Mouse (Mus musculus): ENCODE results near the gene Gatm. TPM values are rescaled to one million over a fixed set of nuclear protein-coding genes. Genes with fewer than 3 reads are reported as not detected.

Gene Gatm
- polyA plus RNA-seq (2015; fragmentation: Nextera tagmentation; extraction: Ambion mirVana) = 36.8 and 43.0 TPM in 2 replicates

- H3K4me1 ChIP-seq = peaks cover 3% of the 10 kb centered on the region; the same call in 1 of the 2 replicates
- peak within 1 kb of the TSS; percentile 75 for H3K9ac ChIP-seq
- peak; percentile 99 for ATAC-seq (replicated peaks)
- H3K4me3 ChIP-seq = peak within 1 kb of the TSS; percentile 53
- H3K27me3 ChIP-seq (replicated peaks) = no peaks in the 10 kb centered on the region
- H3K27ac ChIP-seq = no peak within 1 kb of the TSS
- H3K9me3 ChIP-seq = no peaks in the 10 kb centered on the region
- 2% methylated on average over 48 of the region's 48 CpGs for WGBS
- no peaks in the 10 kb centered on the region for H3K36me3 ChIP-seq (replicated peaks)
- H3K4me2 ChIP-seq = peak within 1 kb of the TSS; percentile 68
These were observed at the start of gene Gatm for GRCm38 (mm10) chr2:122610746-122611653. Gatm (minus strand) TSS chr2:122611303.

GRCm38 (mm10) chr2:122659825-122660224 is 48.7 kb upstream of the Gatm start:
- H3K4me3 ChIP-seq = no peak overlapping the region
- H3K36me3 ChIP-seq (replicated peaks) = no peaks in the 10 kb centered on the region
- WGBS = 89% methylated on average over 7 of the region's 7 CpGs
- H3K9me3 ChIP-seq = no peaks in the 10 kb centered on the region
- no peak for ATAC-seq (replicated peaks)
- no peaks in the 10 kb centered on the region for H3K27me3 ChIP-seq (replicated peaks)
- H3K4me2 ChIP-seq = no peak overlapping the region
- no peaks in the 10 kb centered on the region for H3K4me1 ChIP-seq
- no peak overlapping the region for H3K9ac ChIP-seq
- H3K27ac ChIP-seq = no peak overlapping the region

DNA sequence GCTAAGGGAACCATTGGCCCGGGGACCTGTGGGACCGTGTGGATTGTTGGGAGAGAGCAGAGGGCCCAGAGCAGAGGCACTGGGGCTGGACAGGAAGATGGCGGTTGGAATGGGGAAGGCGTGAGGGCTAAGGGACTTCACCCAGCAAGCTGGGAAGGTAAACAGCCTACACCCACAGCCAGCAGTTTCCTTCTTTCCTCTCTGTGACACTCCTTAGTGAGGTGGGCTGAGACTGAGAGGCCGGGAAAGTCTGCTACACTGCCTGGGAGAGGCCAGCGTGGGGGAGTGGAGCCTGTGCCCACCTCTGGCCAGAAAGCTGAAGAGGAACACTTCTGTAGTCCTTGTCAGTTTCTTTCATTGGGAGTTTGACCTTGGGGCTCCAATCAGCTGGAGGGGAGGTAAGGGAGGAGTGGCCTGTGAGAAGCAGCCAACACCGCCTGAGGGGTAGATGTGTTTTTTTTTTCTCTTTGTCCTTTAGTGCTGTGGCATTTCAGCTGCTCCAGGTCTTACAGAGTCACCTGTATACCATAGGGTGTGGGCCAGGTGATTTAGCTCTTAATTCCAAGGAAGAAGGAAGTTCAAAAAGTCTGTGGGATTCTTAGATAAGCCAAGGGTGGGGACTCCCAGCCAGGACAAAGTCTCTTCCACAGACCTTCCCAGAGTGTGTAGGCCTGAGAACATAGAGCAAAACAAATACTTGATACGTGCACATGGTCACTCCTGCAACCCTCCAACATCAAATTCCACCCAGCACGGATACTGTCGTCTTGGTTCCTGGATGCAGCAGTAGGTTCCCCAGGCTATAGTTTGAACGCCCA is 46.8 kb upstream of the Gatm start:
- no peaks in the 10 kb centered on the region for H3K36me3 ChIP-seq (replicated peaks)
- no peak overlapping the region for H3K4me2 ChIP-seq

GRCm38 (mm10) chr2:122656767-122657166 is 45.7 kb upstream of the Gatm start:
- ATAC-seq (replicated peaks) = no peak
- Histone ChIP-seq H3K4me1 (no peaks in the 10 kb centered on the region), H3K36me3 (replicated peaks) (no peaks in the 10 kb centered on the region), H3K9me3 (no peaks in the 10 kb centered on the region), H3K4me3 (no peak overlapping the region), H3K27ac (no peak overlapping the region), H3K9ac (no peak overlapping the region), H3K4me2 (no peak overlapping the region), H3K27me3 (replicated peaks) (no peaks in the 10 kb centered on the region)
- WGBS = 60% methylated on average over 9 of the region's 9 CpGs

More for the DNA sequence above, 46.8 kb upstream of the Gatm start:
- ATAC-seq (replicated peaks) = no peak
- Histone ChIP-seq H3K27ac (no peak overlapping the region), H3K9me3 (no peaks in the 10 kb centered on the region), H3K9ac (no peak overlapping the region), H3K27me3 (replicated peaks) (no peaks in the 10 kb centered on the region), H3K4me1 (no peaks in the 10 kb centered on the region), H3K4me3 (no peak overlapping the region)
- WGBS = 91% methylated on average over 11 of the region's 11 CpGs

DNA sequence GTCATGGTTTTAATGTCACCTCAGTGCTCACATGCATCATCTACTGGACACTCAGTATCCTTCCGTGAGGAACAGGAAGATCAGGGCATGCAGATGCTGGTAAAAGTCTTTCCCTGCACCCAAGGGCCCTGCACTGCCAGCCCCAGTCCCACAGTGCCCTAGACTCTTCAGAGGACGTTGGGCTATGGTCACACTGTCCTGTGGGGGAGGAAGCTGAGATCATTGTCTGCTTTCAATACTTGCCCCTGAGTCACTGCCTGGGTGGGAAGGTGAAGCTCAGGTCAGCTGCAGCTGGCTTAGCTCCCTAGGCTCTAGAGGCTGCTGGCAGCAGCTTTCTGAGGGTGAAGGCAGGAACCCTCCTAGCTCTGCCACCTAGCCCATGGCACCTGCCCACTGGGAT is 44.9 kb upstream of the Gatm start:
- H3K9me3 ChIP-seq = no peaks in the 10 kb centered on the region
- no peaks in the 10 kb centered on the region for H3K27me3 ChIP-seq (replicated peaks)
- no peak overlapping the region for H3K27ac ChIP-seq
- no peak overlapping the region for H3K4me3 ChIP-seq
- ATAC-seq (replicated peaks) = no peak
- H3K4me1 ChIP-seq = no peaks in the 10 kb centered on the region
- no peaks in the 10 kb centered on the region for H3K36me3 ChIP-seq (replicated peaks)
- WGBS = 64% methylated on average over 2 of the region's 2 CpGs
- H3K4me2 ChIP-seq = no peak overlapping the region
- H3K9ac ChIP-seq = no peak overlapping the region

DNA sequence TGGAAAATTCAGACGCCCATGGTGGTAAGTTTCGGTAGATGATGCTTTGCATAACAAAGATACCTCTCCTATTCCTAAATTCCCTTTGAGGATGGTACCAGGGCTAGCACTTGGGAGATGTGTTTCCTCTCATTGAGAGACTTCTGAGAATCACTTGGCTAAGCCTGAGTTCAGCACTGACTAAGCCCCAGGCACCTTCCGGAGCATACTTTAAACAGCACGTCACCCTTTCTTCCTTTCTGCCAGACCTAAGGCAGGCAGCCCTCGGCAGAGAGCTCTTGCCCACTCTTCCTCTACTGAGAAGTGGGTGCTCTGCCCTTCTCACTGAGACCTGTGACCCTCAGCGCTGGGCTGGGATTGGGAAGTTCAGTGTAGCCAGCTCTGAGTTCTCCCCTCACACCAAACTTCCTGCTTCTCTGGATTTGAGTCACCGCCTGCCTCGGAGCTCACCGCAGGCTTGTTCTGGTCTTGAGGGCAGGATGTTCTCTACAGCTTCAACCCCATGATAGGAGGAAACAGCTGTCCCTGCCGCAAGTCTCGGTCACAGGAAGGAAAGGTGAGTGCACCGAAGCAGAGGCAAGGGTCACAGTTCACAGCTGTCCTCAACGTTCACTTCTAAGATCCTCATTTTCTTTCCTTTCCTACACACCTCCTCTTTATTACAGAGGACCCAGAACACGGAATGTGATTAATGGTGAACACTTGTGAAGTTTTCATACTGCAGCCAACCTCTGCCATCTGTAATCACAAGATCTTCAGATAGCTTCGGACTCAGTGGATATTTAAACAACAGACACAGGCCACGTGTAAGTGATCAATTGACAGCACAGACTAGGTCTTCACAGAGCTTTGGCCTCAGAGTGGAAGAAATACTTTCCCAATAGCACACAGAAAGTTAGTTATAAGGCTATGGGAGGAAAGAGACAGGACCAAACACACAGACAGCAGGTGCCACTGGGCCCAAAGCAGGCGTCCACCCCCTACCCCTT is 41.3 kb upstream of the Gatm start:
- Histone ChIP-seq H3K27me3 (replicated peaks) (no peaks in the 10 kb centered on the region), H3K9ac (no peak overlapping the region), H3K4me3 (no peak overlapping the region), H3K4me2 (no peak overlapping the region), H3K9me3 (no peaks in the 10 kb centered on the region), H3K27ac (no peak overlapping the region), H3K36me3 (replicated peaks) (no peaks in the 10 kb centered on the region), H3K4me1 (no peaks in the 10 kb centered on the region)
- 77% methylated on average over 17 of the region's 17 CpGs for WGBS
- no peak for ATAC-seq (replicated peaks)

DNA sequence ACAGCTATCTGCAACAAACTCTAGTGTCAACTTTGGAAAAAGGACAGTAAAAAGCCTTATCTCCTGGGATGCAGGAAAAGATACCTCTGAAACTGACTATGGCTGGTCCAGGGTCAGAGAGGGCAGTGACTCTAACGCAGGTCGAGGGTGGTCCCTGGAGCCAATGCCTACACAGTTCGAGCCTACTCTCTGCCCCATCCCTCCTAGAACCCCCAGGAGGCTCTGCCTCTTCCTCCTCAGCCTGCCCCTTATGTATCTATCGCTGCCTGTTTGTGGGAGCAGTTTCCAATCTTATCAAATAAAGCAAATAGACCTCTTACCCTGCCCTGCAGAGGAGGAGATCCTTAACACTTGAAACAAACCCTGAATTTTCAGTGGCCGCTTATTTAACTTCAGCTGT is 27.6 kb upstream of the Gatm start:
- no peak for ATAC-seq (replicated peaks)
- H3K27me3 ChIP-seq (replicated peaks) = peaks cover 20% of the 10 kb centered on the region; the same call in 1 of the 2 replicates
- no peak overlapping the region for H3K27ac ChIP-seq
- peaks cover 6% of the 10 kb centered on the region; the same call in 1 of the 2 replicates for H3K4me1 ChIP-seq
- H3K9me3 ChIP-seq = no peaks in the 10 kb centered on the region
- no peak overlapping the region for H3K4me2 ChIP-seq
- H3K9ac ChIP-seq = no peak overlapping the region
- 50% methylated on average over 5 of the region's 5 CpGs for WGBS
- H3K4me3 ChIP-seq = no peak overlapping the region
- H3K36me3 ChIP-seq (replicated peaks) = no peaks in the 10 kb centered on the region

DNA sequence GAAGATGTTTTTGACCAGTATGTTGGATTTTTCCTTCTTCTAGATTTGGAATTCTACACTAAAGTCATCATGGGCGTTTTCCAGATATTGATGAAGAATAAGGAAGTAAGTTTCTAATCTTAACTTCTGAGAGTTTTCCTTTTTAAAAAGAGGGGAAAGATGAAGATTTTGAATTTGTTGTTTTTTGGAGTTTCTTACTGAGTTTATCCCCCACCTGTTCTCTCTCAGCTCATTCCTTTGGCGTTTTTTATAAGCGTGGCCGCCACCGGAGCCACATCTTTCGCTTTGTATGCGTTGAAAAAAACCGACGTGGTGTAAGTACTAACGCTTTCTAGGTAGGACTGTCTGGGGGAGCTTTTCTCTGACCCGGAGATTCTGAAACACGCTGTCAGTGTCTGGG is 26.9 kb upstream of the Gatm start:
- H3K9ac ChIP-seq = peak overlapping the region; percentile 30; the same call in 1 of the 2 replicates
- 36% methylated on average over 12 of the region's 12 CpGs for WGBS

GRCm38 (mm10) chr2:122637526-122637997 is 26.5 kb upstream of the Gatm start:
- peak; percentile 78 for ATAC-seq (replicated peaks)
- Histone ChIP-seq H3K4me3 (peak overlapping the region; percentile 42), H3K9me3 (no peaks in the 10 kb centered on the region), H3K4me1 (peaks cover 6% of the 10 kb centered on the region; the same call in 1 of the 2 replicates), H3K36me3 (replicated peaks) (peaks cover 7% of the 10 kb centered on the region; the same call in 1 of the 2 replicates), H3K4me2 (peak overlapping the region; percentile 79), H3K27me3 (replicated peaks) (peaks cover 20% of the 10 kb centered on the region; the same call in 1 of the 2 replicates), H3K27ac (no peak overlapping the region), H3K9ac (peak overlapping the region; percentile 30; the same call in 1 of the 2 replicates)
- 2% methylated on average over 36 of the region's 36 CpGs for WGBS

More for the DNA sequence above, 26.9 kb upstream of the Gatm start:
- Histone ChIP-seq H3K4me3 (peak overlapping the region; percentile 42), H3K27me3 (replicated peaks) (peaks cover 20% of the 10 kb centered on the region; the same call in 1 of the 2 replicates), H3K27ac (no peak overlapping the region), H3K9me3 (no peaks in the 10 kb centered on the region), H3K4me2 (peak overlapping the region; percentile 79), H3K4me1 (peaks cover 6% of the 10 kb centered on the region; the same call in 1 of the 2 replicates), H3K36me3 (replicated peaks) (peaks cover 6% of the 10 kb centered on the region; the same call in 1 of the 2 replicates)
- ATAC-seq (replicated peaks) = no peak

GRCm38 (mm10) chr2:122636686-122637085 is 25.6 kb upstream of the Gatm start, which contains the start of gene AA467197:
AA467197 (plus strand) TSS chr2:122636986.
- H3K27me3 ChIP-seq (replicated peaks) = peaks cover 20% of the 10 kb centered on the region; the same call in 1 of the 2 replicates
- peaks cover 7% of the 10 kb centered on the region; the same call in 1 of the 2 replicates for H3K36me3 ChIP-seq (replicated peaks)
- no peak within 1 kb of the TSS for H3K27ac ChIP-seq
- peak within 1 kb of the TSS; percentile 30; the same call in 1 of the 2 replicates for H3K9ac ChIP-seq
- 73% methylated on average over 3 of the region's 3 CpGs for WGBS
- no peak for ATAC-seq (replicated peaks)
- H3K4me3 ChIP-seq = peak within 1 kb of the TSS; percentile 42
- H3K9me3 ChIP-seq = no peaks in the 10 kb centered on the region
- peaks cover 15% of the 10 kb centered on the region for H3K4me1 ChIP-seq
- peak within 1 kb of the TSS; percentile 79 for H3K4me2 ChIP-seq

All from midbrain, embryonic 15.5 days (tissue).